Mouse (Mus musculus): Measurements from ENCODE around the gene Galntl6. TPM values are rescaled to one million over a fixed set of nuclear protein-coding genes. Genes with fewer than 3 reads are reported as not detected.

Galntl6 gene
- polyA plus RNA-seq, 1 experiment from 2014 or later = not detected

DNA sequence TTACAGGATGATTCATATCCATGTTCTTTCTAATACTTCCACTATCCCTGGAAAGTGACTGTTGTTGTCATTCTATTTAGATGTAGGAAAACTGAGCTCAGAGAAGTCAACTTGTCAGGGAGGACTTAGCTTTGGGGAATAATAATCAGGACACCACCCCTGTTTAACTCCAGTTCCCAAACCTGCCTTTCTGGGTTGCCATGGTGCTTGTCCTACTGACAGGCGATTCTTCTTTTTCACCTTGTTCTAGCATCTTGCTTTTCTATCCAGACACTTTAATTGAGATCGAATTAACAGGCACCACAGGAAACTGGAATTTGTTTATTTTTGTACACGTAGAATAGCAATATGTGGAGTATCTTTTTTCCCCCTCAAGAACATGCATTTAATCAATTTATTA is 953.3 kb downstream of the Galntl6 start:
- Histone ChIP-seq H3K4me3 (ENCODE audit: low read depth, low read length) (no peak overlapping the region), H3K4me1 (ENCODE audit: insufficient read depth) (no peaks in the 10 kb centered on the region), H3K4me2 (ENCODE audit: low read depth, low read length) (no peak overlapping the region), H3K27me3 (ENCODE audit: insufficient read depth, low read length) (no peaks in the 10 kb centered on the region), H3K9me3 (ENCODE audit: low read length) (no peaks in the 10 kb centered on the region), H3K36me3 (replicated peaks; ENCODE audit: insufficient read depth, low read length) (no peaks in the 10 kb centered on the region), H3K9ac (replicated peaks) (no peak overlapping the region), H3K27ac (ENCODE audit: low read depth) (no peak overlapping the region)
- no peak for TF ChIP-seq EP300 (IDR thresholded peaks at IDR 0.05; ENCODE audit: low read depth)
- TF ChIP-seq CTCF (IDR thresholded peaks at IDR 0.05; ENCODE audit: low read depth) = no peak
- 64% methylated on average over 3 of the region's 3 CpGs for WGBS (ENCODE audit: insufficient replicate concordance)
- no peak for DNase-seq
- no peak for ATAC-seq

- ATAC-seq = no peak
- H3K27me3 ChIP-seq (ENCODE audit: insufficient read depth, low read length) = no peaks in the 10 kb centered on the region
- no peak overlapping the region for H3K9ac ChIP-seq (replicated peaks)
- no peak overlapping the region for H3K4me3 ChIP-seq (ENCODE audit: low read depth, low read length)
- H3K36me3 ChIP-seq (replicated peaks; ENCODE audit: insufficient read depth, low read length) = no peaks in the 10 kb centered on the region
- no peak for DNase-seq
- H3K4me2 ChIP-seq (ENCODE audit: low read depth, low read length) = no peak overlapping the region
- WGBS (ENCODE audit: insufficient replicate concordance) = 49% methylated on average over 16 of the region's 16 CpGs
- H3K9me3 ChIP-seq (ENCODE audit: low read length) = no peaks in the 10 kb centered on the region
- no peak overlapping the region for H3K27ac ChIP-seq (ENCODE audit: low read depth)
- H3K4me1 ChIP-seq (ENCODE audit: insufficient read depth) = no peaks in the 10 kb centered on the region
- TF ChIP-seq EP300 (IDR thresholded peaks at IDR 0.05; ENCODE audit: low read depth) = no peak
These were observed 954.1 kb downstream of the Galntl6 start for GRCm38 (mm10) chr8:57958121-57958901.

DNA sequence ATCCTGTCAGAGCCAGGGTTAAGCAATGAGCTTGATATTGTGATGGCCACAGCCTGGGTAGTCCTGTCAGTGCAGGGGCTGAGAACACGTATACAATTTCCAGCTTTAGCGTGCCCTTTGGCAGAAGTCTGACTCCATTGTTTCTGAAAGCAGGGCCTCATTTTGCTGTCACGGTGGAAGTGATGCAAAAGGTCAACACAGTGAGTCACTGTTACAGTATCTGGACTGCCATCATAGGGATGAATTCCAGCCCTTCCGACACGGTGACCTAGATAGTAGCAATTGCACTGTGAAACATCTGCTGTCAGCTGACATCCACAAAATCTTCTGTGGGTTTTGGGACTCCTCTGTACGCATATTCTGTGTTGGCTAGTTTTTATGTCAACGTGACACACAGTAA is 956.9 kb downstream of the Galntl6 start:
- Histone ChIP-seq H3K4me2 (ENCODE audit: low read depth, low read length) (no peak overlapping the region), H3K4me1 (ENCODE audit: insufficient read depth) (no peaks in the 10 kb centered on the region), H3K36me3 (replicated peaks; ENCODE audit: insufficient read depth, low read length) (no peaks in the 10 kb centered on the region), H3K4me3 (ENCODE audit: low read depth, low read length) (no peak overlapping the region), H3K9ac (replicated peaks) (no peak overlapping the region), H3K9me3 (ENCODE audit: low read length) (no peaks in the 10 kb centered on the region), H3K27me3 (ENCODE audit: insufficient read depth, low read length) (no peaks in the 10 kb centered on the region), H3K27ac (ENCODE audit: low read depth) (no peak overlapping the region)
- ATAC-seq = no peak
- no peak for TF ChIP-seq CTCF (IDR thresholded peaks at IDR 0.05; ENCODE audit: low read depth)
- no peak for TF ChIP-seq EP300 (IDR thresholded peaks at IDR 0.05; ENCODE audit: low read depth)
- no peak for DNase-seq
- 74% methylated on average over 7 of the region's 7 CpGs for WGBS (ENCODE audit: insufficient replicate concordance)

DNA sequence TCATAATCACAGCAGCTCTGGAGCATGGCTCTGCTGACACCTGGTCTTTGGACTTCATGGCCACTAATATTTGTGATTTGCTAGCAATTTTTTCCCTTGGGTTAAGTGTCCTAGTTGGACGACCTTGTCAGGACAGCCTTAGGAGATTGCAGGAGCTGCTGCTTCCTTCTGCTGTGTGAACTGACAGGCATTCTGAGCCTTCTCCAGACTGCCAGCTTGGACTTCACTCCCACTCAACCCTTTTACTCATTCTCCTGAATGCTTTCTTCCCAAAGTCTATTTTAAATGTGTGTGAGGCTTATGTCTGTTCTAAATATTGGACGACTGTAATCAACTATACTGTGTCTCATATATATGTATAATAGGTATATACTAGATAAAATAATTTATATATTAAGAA is 971.3 kb downstream of the Galntl6 start:
- Histone ChIP-seq H3K4me1 (ENCODE audit: insufficient read depth) (no peaks in the 10 kb centered on the region), H3K36me3 (replicated peaks; ENCODE audit: insufficient read depth, low read length) (no peaks in the 10 kb centered on the region), H3K4me2 (ENCODE audit: low read depth, low read length) (no peak overlapping the region), H3K27me3 (ENCODE audit: insufficient read depth, low read length) (no peaks in the 10 kb centered on the region), H3K9ac (replicated peaks) (no peak overlapping the region), H3K4me3 (ENCODE audit: low read depth, low read length) (no peak overlapping the region), H3K9me3 (ENCODE audit: low read length) (no peaks in the 10 kb centered on the region), H3K27ac (ENCODE audit: low read depth) (no peak overlapping the region)
- WGBS (ENCODE audit: insufficient replicate concordance) = 61% methylated on average over 2 of the region's 2 CpGs
- TF ChIP-seq EP300 (IDR thresholded peaks at IDR 0.05; ENCODE audit: low read depth) (no peak), CTCF (IDR thresholded peaks at IDR 0.05; ENCODE audit: low read depth) (no peak)
- no peak for DNase-seq
- ATAC-seq = no peak

GRCm38 (mm10) chr8:57939856-57940420 is 972.5 kb downstream of the Galntl6 start:
- H3K4me2 ChIP-seq (ENCODE audit: low read depth, low read length) = no peak overlapping the region
- no peak for TF ChIP-seq CTCF (IDR thresholded peaks at IDR 0.05; ENCODE audit: low read depth)
- TF ChIP-seq EP300 (IDR thresholded peaks at IDR 0.05; ENCODE audit: low read depth) = no peak
- no peak overlapping the region for H3K9ac ChIP-seq (replicated peaks)
- H3K36me3 ChIP-seq (replicated peaks; ENCODE audit: insufficient read depth, low read length) = no peaks in the 10 kb centered on the region
- H3K9me3 ChIP-seq (ENCODE audit: low read length) = no peaks in the 10 kb centered on the region
- DNase-seq (no peak), ATAC-seq (no peak)
- 55% methylated on average over 5 of the region's 5 CpGs for WGBS (ENCODE audit: insufficient replicate concordance)
- no peak overlapping the region for H3K4me3 ChIP-seq (ENCODE audit: low read depth, low read length)
- H3K27ac ChIP-seq (ENCODE audit: low read depth) = no peak overlapping the region
- no peaks in the 10 kb centered on the region for H3K27me3 ChIP-seq (ENCODE audit: insufficient read depth, low read length)
- no peaks in the 10 kb centered on the region for H3K4me1 ChIP-seq (ENCODE audit: insufficient read depth)

DNA sequence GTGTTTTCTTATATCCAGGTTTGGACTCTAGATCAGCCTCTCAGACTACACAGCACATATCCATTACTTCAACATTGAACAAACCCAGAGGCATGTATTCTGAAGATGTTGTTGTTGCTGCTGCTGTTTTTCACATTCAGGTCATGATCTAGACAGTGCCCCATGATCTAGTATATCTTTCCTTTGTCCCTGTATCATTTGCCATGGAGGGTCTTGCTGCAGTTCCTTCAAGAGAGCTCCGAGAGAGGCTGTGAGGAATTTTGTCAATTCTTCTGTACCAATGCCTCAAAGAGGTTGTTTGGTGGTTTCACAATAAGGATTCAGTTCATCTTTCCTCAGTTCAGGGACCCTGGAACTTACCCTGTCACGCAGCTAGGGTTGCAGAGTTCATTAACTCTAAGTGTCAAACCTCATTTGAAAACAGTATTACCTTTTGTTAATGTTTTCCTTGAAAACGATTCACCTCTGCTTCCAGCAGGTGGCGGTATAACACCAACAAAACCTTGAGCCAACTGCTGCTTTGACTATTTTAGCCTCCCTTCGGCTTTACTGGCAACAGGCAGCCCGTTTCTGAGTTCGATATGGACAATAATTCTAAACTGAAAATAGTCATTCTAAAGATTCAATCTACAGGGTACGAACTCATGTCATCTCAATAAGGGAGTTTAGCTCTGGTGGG is 973.1 kb downstream of the Galntl6 start:
- Histone ChIP-seq H3K27ac (ENCODE audit: low read depth) (no peak overlapping the region), H3K4me2 (ENCODE audit: low read depth, low read length) (no peak overlapping the region), H3K9ac (replicated peaks) (no peak overlapping the region), H3K36me3 (replicated peaks; ENCODE audit: insufficient read depth, low read length) (no peaks in the 10 kb centered on the region), H3K4me1 (ENCODE audit: insufficient read depth) (no peaks in the 10 kb centered on the region), H3K27me3 (ENCODE audit: insufficient read depth, low read length) (no peaks in the 10 kb centered on the region), H3K4me3 (ENCODE audit: low read depth, low read length) (no peak overlapping the region), H3K9me3 (ENCODE audit: low read length) (no peaks in the 10 kb centered on the region)
- ATAC-seq (no peak), DNase-seq (peak; percentile 37)
- WGBS (ENCODE audit: insufficient replicate concordance) = 22% methylated on average over 8 of the region's 8 CpGs
- TF ChIP-seq CTCF (IDR thresholded peaks at IDR 0.05; ENCODE audit: low read depth) (peak; percentile 78), EP300 (IDR thresholded peaks at IDR 0.05; ENCODE audit: low read depth) (no peak)
